Mouse (Mus musculus) bone marrow macrophage, adult 2 months (primary cell): ENCODE measurements around the gene Lilrb4a. TPM values are rescaled to one million over a fixed set of nuclear protein-coding genes. Genes with fewer than 3 reads are reported as not detected.
A peak's percentile ranks its signal among the peaks of the same experiment; 100 is the strongest.
"Not testable (repeated sequence)": the region's sequence is repeated elsewhere in the genome, so short reads cannot be mapped to it uniquely, and the experiment has no call there.

Experiments used
- H3K27ac ChIP-seq: 2 replicates; pipeline ENCODE4 v1.5.1; 2012; ENCODE audit warnings: low read depth, low read length; ENCODE audit not compliant: insufficient read depth
- H3K4me1 ChIP-seq: 2 replicates; pipeline ENCODE4 v1.6.1; 2012; ENCODE audit warnings: low read length; ENCODE audit not compliant: control insufficient read depth, insufficient read depth
- H3K4me3 ChIP-seq: 2 replicates; pipeline ENCODE4 v1.5.1; 2012; ENCODE audit warnings: mild to moderate bottlenecking, low read length, moderate library complexity; ENCODE audit not compliant: insufficient read depth
- CTCF ChIP-seq: IDR thresholded peaks from 2 replicates; pipeline ENCODE4 v1.5.1; 2012; ENCODE audit warnings: low read depth, mild to moderate bottlenecking, low read length, moderate library complexity
- POLR2A ChIP-seq: IDR thresholded peaks from 2 replicates; pipeline ENCODE4 v1.6.1; 2012; ENCODE audit warnings: mild to moderate bottlenecking, low read depth, low read length, borderline replicate concordance
- polyA plus RNA-seq: library from polyadenylated mRNA; stranded (reverse); fragments of >200 nt; gene quantifications from 2 replicates; pipeline ENCODE4 v1.2.4, GENCODE M21; 2012; ENCODE audit not compliant: missing spikeins, insufficient read depth, insufficient read length

The Lilrb4a gene
- 1,169 and 1,255 TPM in 2 replicates for polyA plus RNA-seq

DNA sequence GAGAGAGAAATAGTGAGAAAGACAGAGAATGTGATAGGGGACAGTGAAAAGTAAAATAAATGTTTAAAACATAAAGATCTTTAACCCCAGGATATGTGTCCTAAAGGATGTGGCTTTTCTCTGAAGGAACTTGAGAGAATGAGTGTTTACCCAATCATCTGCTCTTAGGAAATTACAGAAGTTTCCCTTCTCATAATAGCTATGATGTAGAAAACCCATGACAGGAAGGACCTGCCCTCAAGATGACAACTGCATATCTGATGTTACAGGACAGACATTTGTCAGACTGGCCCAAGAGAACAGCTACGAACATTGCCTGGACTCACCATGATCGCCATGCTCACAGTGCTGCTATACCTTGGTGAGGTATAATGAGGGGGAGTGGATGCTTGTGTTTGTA lies at the start of gene Lilrb4a:
Lilrb4a (plus strand) TSS at position 266 of the 400 bp plus-strand sequence.
- peaks cover 14% of the 10 kb centered on the region for H3K4me1 ChIP-seq
- peak within 1 kb of the TSS; percentile 56 for H3K4me3 ChIP-seq
- peak within 1 kb of the TSS; percentile 98 for H3K27ac ChIP-seq

DNA sequence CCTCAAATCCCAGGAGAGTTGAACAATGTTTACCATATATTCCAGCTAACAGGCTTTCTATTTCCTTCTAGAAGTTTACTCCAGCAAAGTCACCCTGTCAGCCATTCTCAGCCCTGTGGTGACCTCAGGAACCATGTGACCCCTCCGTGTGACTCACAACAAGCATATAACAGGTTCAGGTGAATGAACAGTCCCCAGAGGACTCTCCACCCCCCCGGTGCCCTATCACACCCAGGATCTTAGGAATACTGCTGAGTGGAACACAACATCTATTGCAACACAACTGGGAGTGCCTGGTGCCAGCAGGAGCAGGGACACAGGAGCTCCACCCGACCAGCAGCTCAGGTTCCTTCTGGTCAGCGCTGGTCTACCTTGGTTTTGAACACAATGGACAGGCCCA lies 39.1 kb upstream of the Lilrb4a start:
- peak overlapping the region; percentile 43 for H3K4me3 ChIP-seq
- H3K4me1 ChIP-seq, result peaks cover 32% of the 10 kb centered on the region
- TF ChIP-seq POLR2A (no peak), CTCF (no peak)
- H3K27ac ChIP-seq, result peak overlapping the region; percentile 59

DNA sequence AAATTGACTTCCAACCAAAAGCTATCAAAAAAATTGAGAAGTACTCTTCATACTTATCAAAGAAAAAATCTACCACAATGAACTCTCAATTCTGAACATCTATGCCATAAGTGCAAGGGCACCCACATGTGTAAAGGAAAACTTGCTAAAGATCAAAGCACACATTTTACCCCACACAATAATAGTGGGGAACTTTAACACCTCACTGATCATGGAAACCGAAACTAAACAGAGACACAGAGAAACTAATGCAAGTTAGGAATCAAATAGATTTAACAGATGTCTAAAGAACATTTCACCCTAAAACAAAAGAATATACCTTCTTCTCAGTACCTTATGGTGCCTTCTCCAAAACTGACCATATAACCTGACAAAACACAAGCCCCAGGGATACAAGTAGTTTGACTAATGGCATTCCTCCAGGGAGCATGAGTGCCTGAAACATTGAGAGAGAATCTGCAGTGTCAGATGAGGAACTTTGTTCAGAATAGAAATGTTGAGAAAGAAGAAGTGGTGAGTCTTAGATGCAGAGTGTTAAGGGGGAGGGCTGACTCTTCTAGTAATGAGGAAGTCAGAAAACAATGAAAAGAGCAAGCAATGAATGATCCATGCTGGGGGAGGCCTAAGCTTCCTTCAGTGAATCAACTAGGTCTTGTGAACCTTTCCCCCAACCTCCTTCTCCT lies 37.0 kb upstream of the Lilrb4a start:
- Histone ChIP-seq H3K4me3 (peak overlapping the region; percentile 13), H3K4me1 (peaks cover 43% of the 10 kb centered on the region), H3K27ac (peak overlapping the region; percentile 97)
- TF ChIP-seq CTCF (no peak), POLR2A (no peak)

DNA sequence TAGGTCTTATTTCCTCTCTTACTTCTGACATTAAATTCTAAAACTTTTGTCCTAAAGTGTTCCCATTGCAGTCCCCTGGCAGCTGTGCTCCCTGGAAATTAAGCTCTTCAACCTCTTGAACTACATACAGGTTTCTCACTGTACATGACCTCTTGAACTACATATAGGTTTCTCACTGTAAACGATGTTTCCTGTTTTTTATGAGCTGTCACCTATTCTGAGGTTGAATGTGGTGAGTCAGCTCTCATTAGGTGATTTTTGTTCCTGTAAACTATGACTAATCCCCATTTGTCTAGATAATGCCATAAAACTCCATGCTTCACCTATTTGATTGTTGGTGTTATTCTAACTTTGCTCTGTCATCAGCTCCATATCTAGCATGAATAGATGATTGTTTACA lies 36.4 kb upstream of the Lilrb4a start:
- TF ChIP-seq CTCF (no peak), POLR2A (no peak)
- peaks cover 49% of the 10 kb centered on the region for H3K4me1 ChIP-seq
- H3K27ac ChIP-seq, result peak overlapping the region; percentile 97
- no peak overlapping the region for H3K4me3 ChIP-seq

DNA sequence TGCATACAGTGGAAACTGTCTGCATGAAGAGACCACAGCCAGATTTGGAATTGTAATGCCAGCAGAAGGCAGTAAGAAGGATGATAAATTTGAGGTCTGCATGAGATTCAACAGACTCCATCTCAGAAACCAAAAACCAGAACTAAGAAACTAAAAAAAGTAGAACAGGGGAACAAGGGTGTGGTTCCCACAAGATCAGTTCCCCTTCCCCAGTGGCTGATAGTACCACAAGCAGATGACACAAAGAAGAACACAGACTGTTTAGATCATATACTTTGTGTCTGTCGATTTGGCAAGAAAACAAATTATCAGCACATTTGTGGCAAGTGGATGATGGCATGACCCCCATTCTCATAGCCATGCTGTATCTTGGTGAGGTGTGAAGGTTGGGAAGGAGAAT lies 35.0 kb upstream of the Lilrb4a start:
- Histone ChIP-seq H3K4me3 (no peak overlapping the region), H3K27ac (peak overlapping the region; percentile 86), H3K4me1 (peaks cover 55% of the 10 kb centered on the region)
- TF ChIP-seq CTCF (no peak), POLR2A (no peak)

DNA sequence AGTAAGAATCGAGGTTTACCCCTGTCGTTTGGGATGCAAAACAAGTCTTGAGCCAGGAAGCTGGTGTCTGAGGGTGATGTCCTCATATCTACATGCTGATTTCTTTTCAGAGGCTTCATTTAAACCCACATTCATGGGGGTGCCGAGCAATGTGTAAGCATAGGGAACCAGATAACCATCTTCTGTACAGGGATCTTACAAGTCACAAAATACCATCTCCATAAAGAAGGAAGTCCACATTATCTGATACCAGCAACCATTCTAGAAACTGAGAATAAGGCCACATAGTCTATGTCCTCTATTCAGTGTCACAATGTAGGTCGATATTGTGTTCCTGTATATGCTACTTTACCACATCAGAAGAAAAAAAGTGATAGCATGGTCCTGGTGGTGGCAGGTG lies 34.4 kb upstream of the Lilrb4a start:
- Histone ChIP-seq H3K4me1 (peaks cover 49% of the 10 kb centered on the region), H3K27ac (peak overlapping the region; percentile 86), H3K4me3 (no peak overlapping the region)
- TF ChIP-seq POLR2A (no peak), CTCF (no peak)

DNA sequence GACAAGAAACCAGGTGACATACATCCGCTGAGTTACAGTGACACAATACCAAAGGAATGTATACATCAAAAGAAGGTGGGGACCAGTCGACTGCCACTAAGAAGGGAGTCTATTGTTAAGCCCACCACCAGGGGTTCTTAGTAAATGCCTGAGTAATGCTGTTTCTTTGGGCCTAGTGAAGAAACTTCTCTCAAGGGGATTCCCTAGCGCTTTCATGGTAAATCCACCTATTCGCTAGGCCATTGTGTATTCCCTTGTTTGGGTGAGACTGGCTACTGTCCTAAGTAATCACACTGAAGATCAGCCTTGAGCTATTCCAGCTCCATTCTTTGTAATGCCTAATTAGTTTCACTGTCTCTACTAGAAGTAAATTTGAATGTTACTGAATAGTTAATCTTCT lies 27.0 kb upstream of the Lilrb4a start:
- not testable (repeated sequence) for H3K27ac ChIP-seq, H3K4me3 ChIP-seq
- peaks cover 17% of the 10 kb centered on the region for H3K4me1 ChIP-seq

DNA sequence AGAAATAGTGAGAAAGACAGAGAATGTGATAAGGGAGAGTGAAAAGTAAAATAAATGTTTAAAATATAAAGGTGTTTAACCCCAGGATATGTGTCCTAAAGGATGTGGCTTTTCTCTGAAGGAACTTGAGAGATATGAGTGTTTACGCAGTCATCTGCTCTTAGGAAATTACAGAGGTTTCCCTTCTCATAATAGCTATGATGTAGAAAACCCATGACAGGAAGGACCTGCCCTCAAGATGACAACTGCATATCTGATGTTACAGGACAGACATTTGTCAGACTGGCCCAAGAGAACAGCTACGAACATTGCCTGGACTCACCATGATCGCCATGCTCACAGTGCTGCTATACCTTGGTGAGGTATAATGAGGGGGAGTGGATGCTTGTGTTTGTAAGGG lies 10.4 kb upstream of the Lilrb4a start, which contains the start of the genes Gm49339 and Lilr4b:
Gm49339 (plus strand) TSS at position 216 of the 400 bp plus-strand sequence.
Lilr4b (plus strand) TSS at position 236 of the 400 bp plus-strand sequence.
- Histone ChIP-seq H3K4me3 (peak within 1 kb of the TSS; percentile 65), H3K27ac (peak within 1 kb of the TSS; percentile 92), H3K4me1 (peaks cover 10% of the 10 kb centered on the region)

DNA sequence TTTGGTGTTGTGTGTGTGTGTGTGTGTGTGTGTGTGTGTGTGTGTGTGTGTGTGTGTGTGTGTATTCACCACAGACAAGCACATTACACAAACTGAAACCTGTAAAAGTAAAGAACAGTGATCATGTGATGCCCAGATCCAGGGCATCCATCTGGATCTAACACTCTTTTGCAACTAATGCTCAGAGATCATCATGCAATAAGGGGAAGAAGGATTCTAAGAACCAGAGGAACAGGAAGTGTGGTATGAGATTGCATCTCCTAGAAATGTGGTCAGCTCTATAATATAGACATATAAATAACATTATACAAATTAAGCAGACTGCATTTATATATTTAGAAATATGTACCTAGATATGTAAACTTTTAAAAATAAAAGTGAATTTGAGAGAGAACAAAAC lies 29.3 kb downstream of the Lilrb4a start:
- Histone ChIP-seq H3K4me1 (peaks cover 48% of the 10 kb centered on the region), H3K27ac (peak overlapping the region; percentile 63), H3K4me3 (no peak overlapping the region)
- no peak for TF ChIP-seq CTCF
- TF ChIP-seq POLR2A, result no peak

DNA sequence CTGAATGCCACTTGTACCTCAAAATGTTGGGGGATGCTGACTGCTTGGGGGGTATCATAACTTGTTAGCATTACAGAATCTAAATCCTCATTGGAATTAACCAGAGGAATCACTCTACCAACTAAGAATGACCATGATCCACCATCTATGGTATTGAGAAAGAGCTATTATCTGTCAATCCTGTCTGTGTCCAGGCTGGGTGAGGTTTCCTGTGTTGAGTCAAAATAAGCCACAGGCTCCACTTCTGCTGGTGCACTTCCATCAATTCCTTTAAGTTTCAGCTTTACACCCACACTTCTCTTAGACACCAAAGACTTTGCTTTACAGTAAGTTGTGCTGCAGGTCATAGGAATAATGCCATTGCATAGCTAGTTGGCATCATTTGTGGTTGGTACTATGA lies 30.7 kb downstream of the Lilrb4a start:
- Histone ChIP-seq H3K27ac (peak overlapping the region; percentile 20), H3K4me3 (no peak overlapping the region), H3K4me1 (peaks cover 46% of the 10 kb centered on the region)
- TF ChIP-seq POLR2A, result no peak
- no peak for TF ChIP-seq CTCF

DNA sequence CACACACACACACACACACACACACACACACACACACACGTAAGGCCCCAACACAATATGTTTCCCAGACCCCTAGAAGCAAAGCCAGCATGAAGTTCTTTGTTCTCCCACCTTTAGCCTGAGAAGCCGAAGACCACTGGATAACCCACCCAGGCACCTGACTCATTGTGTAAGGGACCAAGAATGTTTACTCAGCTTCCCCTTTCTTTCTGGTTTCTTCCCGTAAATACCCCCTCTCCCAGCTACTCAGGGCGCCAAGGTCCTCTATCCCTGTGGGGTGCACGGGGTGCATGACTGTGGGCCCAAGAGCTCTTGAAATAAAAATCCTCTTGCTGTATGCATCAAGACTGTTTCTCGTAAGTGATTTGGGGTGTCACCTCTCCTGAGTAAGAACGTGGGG lies 35.3 kb downstream of the Lilrb4a start:
- Histone ChIP-seq H3K4me1 (peaks cover 39% of the 10 kb centered on the region), H3K4me3 (peak overlapping the region; percentile 93), H3K27ac (peak overlapping the region; percentile 94)
- TF ChIP-seq POLR2A (no peak), CTCF (no peak)
